Mouse (Mus musculus): ENCODE measurements around the gene Slc25a21. TPM values are rescaled to one million over a fixed set of nuclear protein-coding genes. Genes with fewer than 3 reads are reported as not detected.

Gene Slc25a21
- polyA plus RNA-seq, 1 experiment from 2014 or later = 25.5 TPM

DNA sequence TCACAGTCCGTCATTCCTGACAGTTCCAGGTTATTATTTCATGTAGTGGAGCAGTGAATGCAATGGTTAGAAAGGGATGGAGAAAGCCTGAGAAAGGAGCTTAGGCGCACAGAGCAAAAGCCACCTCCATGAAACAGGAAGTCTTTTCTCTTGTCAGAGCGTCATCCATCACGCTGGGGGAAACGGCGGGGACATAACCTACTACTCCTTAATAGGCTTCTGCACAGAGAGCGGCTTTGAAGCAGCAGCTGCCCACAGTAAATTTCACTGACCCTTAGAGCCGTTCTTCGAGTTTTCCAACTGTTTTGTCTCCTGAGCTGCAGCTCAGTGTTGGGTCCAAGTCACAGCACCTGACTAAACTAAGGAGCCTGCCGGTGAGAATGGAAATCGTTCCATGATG lies 188.3 kb downstream of the Slc25a21 start:
- Histone ChIP-seq H3K9me3 (replicated peaks) (no peaks in the 10 kb centered on the region), H3K4me1 (replicated peaks) (no peaks in the 10 kb centered on the region), H3K9ac (no peak overlapping the region), H3K27ac (no peak overlapping the region), H3K4me3 (replicated peaks) (no peak overlapping the region), H3K4me2 (no peak overlapping the region), H3K27me3 (no peaks in the 10 kb centered on the region), H3K36me3 (no peaks in the 10 kb centered on the region)
- 44% methylated on average over 11 of the region's 11 CpGs for WGBS (ENCODE audit: insufficient replicate concordance)
- DNase-seq = no peak
- no peak for ATAC-seq (ENCODE audit: low read depth)

GRCm38 (mm10) chr12:56986049-56986448 lies 211.2 kb downstream of the Slc25a21 start:
- H3K4me1 ChIP-seq (replicated peaks) = no peaks in the 10 kb centered on the region
- H3K4me2 ChIP-seq = no peak overlapping the region
- no peak overlapping the region for H3K27ac ChIP-seq
- H3K9me3 ChIP-seq (replicated peaks) = no peaks in the 10 kb centered on the region
- H3K4me3 ChIP-seq (replicated peaks) = no peak overlapping the region
- DNase-seq (peak; percentile 15), ATAC-seq (ENCODE audit: low read depth) (no peak)
- WGBS (ENCODE audit: insufficient replicate concordance) = 12% methylated on average over 5 of the region's 5 CpGs
- no peaks in the 10 kb centered on the region for H3K36me3 ChIP-seq
- H3K27me3 ChIP-seq = no peaks in the 10 kb centered on the region
- H3K9ac ChIP-seq = no peak overlapping the region

DNA sequence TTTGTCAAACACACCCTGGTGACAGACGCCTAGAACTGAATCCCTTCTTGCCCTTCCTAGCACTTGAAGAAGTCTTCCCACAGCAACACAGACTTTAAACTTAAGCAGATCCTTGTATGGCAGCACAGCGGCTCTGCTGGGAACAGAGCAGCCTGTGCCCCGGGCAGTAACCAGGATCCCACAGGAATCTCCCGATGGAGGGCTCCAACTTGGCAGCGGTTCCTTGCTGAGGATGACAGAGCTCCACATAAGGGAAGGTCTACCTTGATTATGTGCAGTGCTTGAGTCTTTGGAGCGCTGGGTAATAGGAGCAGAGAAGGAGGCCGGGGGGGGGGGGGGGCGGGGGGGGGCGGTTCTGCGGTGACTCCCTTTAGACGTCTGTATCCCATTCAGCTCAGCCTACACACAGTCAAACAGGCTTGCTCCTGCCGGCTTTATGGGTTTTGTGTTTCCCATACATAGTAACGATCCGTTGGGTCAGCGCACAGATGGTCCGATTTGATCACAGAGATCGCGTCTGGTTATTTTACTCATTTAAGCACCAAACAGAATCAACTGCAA lies 215.1 kb downstream of the Slc25a21 start:
- Histone ChIP-seq H3K9me3 (replicated peaks) (no peaks in the 10 kb centered on the region), H3K4me3 (replicated peaks) (no peak overlapping the region), H3K36me3 (no peaks in the 10 kb centered on the region), H3K27ac (no peak overlapping the region), H3K4me2 (no peak overlapping the region), H3K27me3 (no peaks in the 10 kb centered on the region), H3K4me1 (replicated peaks) (no peaks in the 10 kb centered on the region), H3K9ac (no peak overlapping the region)
- WGBS (ENCODE audit: insufficient replicate concordance) = 81% methylated on average over 16 of the region's 18 CpGs
- ATAC-seq (ENCODE audit: low read depth) (no peak), DNase-seq (no peak)

- DNase-seq (no peak), ATAC-seq (ENCODE audit: low read depth) (no peak)
- Histone ChIP-seq H3K9ac (no peak overlapping the region), H3K27me3 (no peaks in the 10 kb centered on the region), H3K4me1 (replicated peaks) (no peaks in the 10 kb centered on the region), H3K4me2 (no peak overlapping the region), H3K36me3 (no peaks in the 10 kb centered on the region), H3K9me3 (replicated peaks) (no peaks in the 10 kb centered on the region), H3K4me3 (replicated peaks) (no peak overlapping the region), H3K27ac (no peak overlapping the region)
- 86% methylated on average over 6 of the region's 6 CpGs for WGBS (ENCODE audit: insufficient replicate concordance)
These were observed 222.0 kb downstream of the Slc25a21 start for GRCm38 (mm10) chr12:56975256-56975655.

GRCm38 (mm10) chr12:56963236-56963635 lies 234.0 kb downstream of the Slc25a21 start:
- Histone ChIP-seq H3K4me3 (replicated peaks) (no peak overlapping the region), H3K4me2 (no peak overlapping the region), H3K4me1 (replicated peaks) (no peaks in the 10 kb centered on the region), H3K36me3 (0 out of 2 replicates have a peak, but pooled peaks cover 3% of the 10 kb centered on the region), H3K9ac (no peak overlapping the region), H3K27ac (no peak overlapping the region), H3K9me3 (replicated peaks) (0 out of 2 replicates have a peak, but pooled peaks cover 8% of the 10 kb centered on the region), H3K27me3 (no peaks in the 10 kb centered on the region)
- ATAC-seq (ENCODE audit: low read depth) (no peak), DNase-seq (no peak)
- 64% methylated on average over 4 of the region's 4 CpGs for WGBS (ENCODE audit: insufficient replicate concordance)

- ATAC-seq (ENCODE audit: low read depth) (no peak), DNase-seq (no peak)
- no peak overlapping the region for H3K4me2 ChIP-seq
- no peaks in the 10 kb centered on the region for H3K27me3 ChIP-seq
- no peak overlapping the region for H3K27ac ChIP-seq
- H3K4me1 ChIP-seq (replicated peaks) = no peaks in the 10 kb centered on the region
- WGBS (ENCODE audit: insufficient replicate concordance) = 57% methylated on average over 9 of the region's 9 CpGs
- no peak overlapping the region for H3K9ac ChIP-seq
- H3K9me3 ChIP-seq (replicated peaks) = no peaks in the 10 kb centered on the region
- no peak overlapping the region for H3K4me3 ChIP-seq (replicated peaks)
- no peaks in the 10 kb centered on the region for H3K36me3 ChIP-seq
These were observed 237.8 kb downstream of the Slc25a21 start for GRCm38 (mm10) chr12:56959230-56960051.

GRCm38 (mm10) chr12:56958244-56958643 lies 239.0 kb downstream of the Slc25a21 start:
- no peak overlapping the region for H3K4me2 ChIP-seq
- DNase-seq = no peak

GRCm38 (mm10) chr12:56951749-56952657 lies 245.3 kb downstream of the Slc25a21 start:
- H3K9ac ChIP-seq = no peak overlapping the region
- ATAC-seq (ENCODE audit: low read depth) (no peak), DNase-seq (no peak)
- no peak overlapping the region for H3K27ac ChIP-seq
- H3K36me3 ChIP-seq = no peaks in the 10 kb centered on the region
- WGBS (ENCODE audit: insufficient replicate concordance) = 68% methylated on average over 11 of the region's 11 CpGs
- no peaks in the 10 kb centered on the region for H3K9me3 ChIP-seq (replicated peaks)
- H3K27me3 ChIP-seq = no peaks in the 10 kb centered on the region
- H3K4me2 ChIP-seq = no peak overlapping the region
- H3K4me1 ChIP-seq (replicated peaks) = no peaks in the 10 kb centered on the region
- no peak overlapping the region for H3K4me3 ChIP-seq (replicated peaks)

More at GRCm38 (mm10) chr12:56958244-56958643, 239.0 kb downstream of the Slc25a21 start:
- no peaks in the 10 kb centered on the region for H3K9me3 ChIP-seq (replicated peaks)
- no peak for ATAC-seq (ENCODE audit: low read depth)
- H3K36me3 ChIP-seq = no peaks in the 10 kb centered on the region
- no peak overlapping the region for H3K27ac ChIP-seq
- no peaks in the 10 kb centered on the region for H3K4me1 ChIP-seq (replicated peaks)
- H3K9ac ChIP-seq = no peak overlapping the region
- no peak overlapping the region for H3K4me3 ChIP-seq (replicated peaks)
- H3K27me3 ChIP-seq = no peaks in the 10 kb centered on the region
- 74% methylated on average over 11 of the region's 11 CpGs for WGBS (ENCODE audit: insufficient replicate concordance)

- Histone ChIP-seq H3K27ac (no peak overlapping the region), H3K9me3 (replicated peaks) (no peaks in the 10 kb centered on the region), H3K36me3 (no peaks in the 10 kb centered on the region), H3K4me3 (replicated peaks) (no peak overlapping the region), H3K4me1 (replicated peaks) (no peaks in the 10 kb centered on the region), H3K9ac (no peak overlapping the region), H3K27me3 (no peaks in the 10 kb centered on the region), H3K4me2 (no peak overlapping the region)
- ATAC-seq (ENCODE audit: low read depth) (no peak), DNase-seq (no peak)
- WGBS (ENCODE audit: insufficient replicate concordance) = 58% methylated on average over 1 of the region's 1 CpGs
These were observed 253.0 kb downstream of the Slc25a21 start for GRCm38 (mm10) chr12:56944265-56944664.

- H3K36me3 ChIP-seq = no peaks in the 10 kb centered on the region
- WGBS (ENCODE audit: insufficient replicate concordance) = 57% methylated on average over 3 of the region's 3 CpGs
- ATAC-seq (ENCODE audit: low read depth) (no peak), DNase-seq (no peak)
- no peak overlapping the region for H3K4me2 ChIP-seq
- no peak overlapping the region for H3K27ac ChIP-seq
- no peaks in the 10 kb centered on the region for H3K9me3 ChIP-seq (replicated peaks)
- H3K27me3 ChIP-seq = no peaks in the 10 kb centered on the region
- no peak overlapping the region for H3K4me3 ChIP-seq (replicated peaks)
- no peak overlapping the region for H3K9ac ChIP-seq
- H3K4me1 ChIP-seq (replicated peaks) = no peaks in the 10 kb centered on the region
These were observed 256.4 kb downstream of the Slc25a21 start for GRCm38 (mm10) chr12:56940861-56941260.

- Histone ChIP-seq H3K9ac (no peak overlapping the region), H3K27me3 (no peaks in the 10 kb centered on the region), H3K9me3 (replicated peaks) (no peaks in the 10 kb centered on the region), H3K4me3 (replicated peaks) (no peak overlapping the region), H3K27ac (no peak overlapping the region), H3K4me2 (no peak overlapping the region), H3K4me1 (replicated peaks) (no peaks in the 10 kb centered on the region), H3K36me3 (0 out of 2 replicates have a peak, but pooled peaks cover 4% of the 10 kb centered on the region)
- DNase-seq = no peak
- no peak for ATAC-seq (ENCODE audit: low read depth)
- WGBS (ENCODE audit: insufficient replicate concordance) = 71% methylated on average over 6 of the region's 6 CpGs
These were observed 279.1 kb downstream of the Slc25a21 start for GRCm38 (mm10) chr12:56918145-56918544.
